Mouse (Mus musculus) kidney, postnatal 10 days (tissue): ENCODE measurements around the gene Dnajb1.
"Not testable (repeated sequence)": the region's sequence is repeated elsewhere in the genome, so short reads cannot be mapped to it uniquely, and the experiment has no call there.

Experiments used
- DNase-seq: peaks from one replicate; pipeline ENCODE4 v3.0.0; 2021; ENCODE audit warnings: mixed read lengths

Dnajb1 gene

GRCm38 (mm10) chr8:83578131-83579055 lies 29.6 kb upstream of the Dnajb1 start:
- peak; percentile 12 for DNase-seq

GRCm38 (mm10) chr8:83579676-83580075 lies 28.3 kb upstream of the Dnajb1 start:
- peak; percentile 2 for DNase-seq

GRCm38 (mm10) chr8:83580826-83581225 lies 27.2 kb upstream of the Dnajb1 start:
- DNase-seq, result peak; percentile 3

- no peak for DNase-seq
Observed at GRCm38 (mm10) chr8:83582226-83582625, 25.8 kb upstream of the Dnajb1 start.

GRCm38 (mm10) chr8:83583236-83583635 lies 24.8 kb upstream of the Dnajb1 start:
- DNase-seq, result no peak

- DNase-seq, result no peak
Observed at GRCm38 (mm10) chr8:83584771-83585170, 23.2 kb upstream of the Dnajb1 start.

GRCm38 (mm10) chr8:83585333-83585732 lies 22.7 kb upstream of the Dnajb1 start:
- DNase-seq, result no peak

- DNase-seq, result no peak
Observed at GRCm38 (mm10) chr8:83587644-83588043, 20.3 kb upstream of the Dnajb1 start.

GRCm38 (mm10) chr8:83588886-83589285 lies 19.1 kb upstream of the Dnajb1 start:
- DNase-seq, result no peak

GRCm38 (mm10) chr8:83590488-83591023 lies 17.4 kb upstream of the Dnajb1 start:
- no peak for DNase-seq

- no peak for DNase-seq
Observed at GRCm38 (mm10) chr8:83592682-83593081, 15.3 kb upstream of the Dnajb1 start.

GRCm38 (mm10) chr8:83593325-83594166 lies 14.4 kb upstream of the Dnajb1 start:
- DNase-seq, result peak; percentile 63

- peak; percentile 98 for DNase-seq
Observed at GRCm38 (mm10) chr8:83594167-83595049, 13.6 kb upstream of the Dnajb1 start.

- not testable (repeated sequence) for DNase-seq
Observed at GRCm38 (mm10) chr8:83595050-83595345, 13.0 kb upstream of the Dnajb1 start.

GRCm38 (mm10) chr8:83596369-83596768 lies 11.6 kb upstream of the Dnajb1 start:
- peak; percentile 58 for DNase-seq

GRCm38 (mm10) chr8:83598146-83598545 lies 9.8 kb upstream of the Dnajb1 start:
- DNase-seq, result no peak

- no peak for DNase-seq
Observed at GRCm38 (mm10) chr8:83599814-83600213, 8.2 kb upstream of the Dnajb1 start.

- DNase-seq, result no peak
Observed at GRCm38 (mm10) chr8:83602650-83603029, 5.4 kb upstream of the Dnajb1 start.

- DNase-seq, result peak; percentile 91
Observed at GRCm38 (mm10) chr8:83608398-83608829, 421 bp downstream of the Dnajb1 start.

- DNase-seq, result no peak
Observed at GRCm38 (mm10) chr8:83609086-83609485, 1.1 kb downstream of the Dnajb1 start.

- DNase-seq, result no peak
Observed at GRCm38 (mm10) chr8:83609547-83610180, 1.7 kb downstream of the Dnajb1 start.

- DNase-seq, result no peak
Observed at GRCm38 (mm10) chr8:83611921-83612320, 3.9 kb downstream of the Dnajb1 start.
